Mouse (Mus musculus): ENCODE results near the gene Ifitm2.

Gene Ifitm2

DNA sequence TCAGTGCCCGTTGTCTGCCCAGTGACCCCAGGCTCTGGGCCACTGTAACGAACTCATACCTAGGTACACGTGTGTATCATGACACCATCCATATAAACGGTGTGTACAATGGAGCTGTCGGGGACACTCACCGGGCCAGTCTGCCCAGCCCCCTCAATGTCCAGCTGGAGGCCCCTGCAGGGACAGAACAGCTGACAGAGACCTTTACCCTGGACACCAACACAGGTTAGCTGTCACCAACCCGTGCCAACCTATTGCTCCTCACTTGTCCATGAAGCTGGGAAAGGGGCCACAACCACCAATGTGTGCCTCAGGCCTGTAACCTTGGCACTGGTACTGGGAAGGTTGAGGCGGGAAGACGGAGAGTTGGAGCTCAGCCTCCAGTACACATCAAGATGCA lies 13.4 kb downstream of the Ifitm2 start:
- DNase-seq, result no peak

DNA sequence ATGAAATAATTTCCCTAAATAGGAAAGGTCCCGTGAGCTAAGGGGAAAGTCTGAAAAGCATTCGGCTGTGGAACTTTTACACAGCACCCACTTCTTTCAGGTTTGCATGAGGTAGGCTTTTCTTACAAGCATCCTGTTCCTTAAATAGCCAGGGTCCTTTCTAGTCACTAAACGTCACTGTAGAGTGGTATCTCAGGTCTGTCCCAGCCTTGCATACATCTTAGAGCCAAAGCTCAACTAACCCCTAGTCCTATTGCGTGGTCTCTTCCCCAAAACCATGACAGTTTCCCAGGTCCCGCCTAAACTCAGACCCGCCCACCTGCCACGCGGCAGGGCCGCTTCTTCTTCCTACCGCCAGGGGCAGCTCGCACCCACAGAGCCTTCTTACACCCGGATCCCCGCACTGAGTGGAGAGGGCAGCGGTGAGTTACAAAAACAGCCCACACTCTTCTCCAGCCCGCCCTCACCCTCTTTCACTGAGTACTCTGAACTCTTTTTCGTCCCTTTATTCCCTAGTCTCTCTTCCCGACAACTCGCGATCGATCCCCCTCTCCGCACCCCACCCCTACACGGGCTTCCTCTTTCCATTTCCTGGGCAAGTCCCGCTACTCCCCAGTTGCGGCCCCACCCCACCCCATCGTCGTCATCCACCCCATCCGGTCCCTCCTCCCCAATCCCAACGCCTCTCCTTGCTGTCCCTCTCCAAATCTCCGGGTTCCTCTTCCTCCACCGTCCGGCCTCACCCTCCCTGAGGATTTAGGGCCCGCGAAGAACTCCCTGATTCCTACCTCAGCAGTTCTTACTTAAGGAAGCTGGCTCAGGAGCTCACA lies 14.3 kb downstream of the Ifitm2 start, which contains the start of gene Pgghg:
Gene Pgghg, plus strand, starts transcription at position 170 of the 830 bp plus-strand sequence.
- DNase-seq, result peak; percentile 67 to 78

DNA sequence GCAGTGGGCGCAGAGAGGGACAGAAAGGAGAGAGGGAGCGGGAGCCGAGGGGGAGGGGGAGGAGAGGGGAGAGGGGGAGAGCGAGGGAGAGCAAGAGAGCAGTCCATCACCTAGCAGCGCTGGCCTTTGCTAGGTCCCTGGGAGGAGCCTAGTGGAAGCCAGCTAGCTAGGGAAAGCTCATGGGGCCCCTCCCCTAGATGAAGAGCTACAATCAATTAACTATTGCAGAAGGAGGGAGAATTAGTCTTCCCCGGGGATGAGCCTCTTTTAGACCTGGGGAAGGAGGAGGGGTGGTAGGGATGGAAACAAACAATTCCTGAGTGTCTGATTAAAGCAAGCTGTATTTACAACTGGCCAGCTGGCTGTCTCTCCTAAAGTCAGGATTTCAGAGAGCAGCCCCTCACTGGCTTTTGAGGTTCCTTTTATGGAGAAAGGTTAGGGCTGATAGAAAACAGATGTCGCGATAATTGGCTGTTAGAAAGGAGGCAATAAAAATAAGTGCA lies 16.1 kb downstream of the Ifitm2 start:
- DNase-seq, result no peak

DNA sequence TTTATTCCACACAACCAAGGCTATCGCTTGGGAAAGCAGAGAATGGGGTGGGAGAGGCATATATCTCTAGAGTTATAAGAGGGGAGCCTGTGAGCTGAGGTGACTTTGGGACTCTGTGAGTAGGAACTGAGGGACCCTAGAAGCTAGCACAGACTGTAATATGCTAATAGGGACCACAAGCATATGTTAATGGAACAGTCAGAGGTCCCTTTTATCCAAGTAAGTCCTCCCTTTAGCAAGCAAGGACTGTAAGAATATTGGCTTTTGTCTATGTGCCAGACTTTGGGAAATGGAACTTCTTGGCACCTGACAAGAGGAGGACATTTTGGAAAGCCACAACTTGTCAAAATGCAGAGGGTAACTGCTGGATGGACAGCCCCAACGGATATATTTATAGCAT lies 16.9 kb downstream of the Ifitm2 start:
- DNase-seq, result no peak

DNA sequence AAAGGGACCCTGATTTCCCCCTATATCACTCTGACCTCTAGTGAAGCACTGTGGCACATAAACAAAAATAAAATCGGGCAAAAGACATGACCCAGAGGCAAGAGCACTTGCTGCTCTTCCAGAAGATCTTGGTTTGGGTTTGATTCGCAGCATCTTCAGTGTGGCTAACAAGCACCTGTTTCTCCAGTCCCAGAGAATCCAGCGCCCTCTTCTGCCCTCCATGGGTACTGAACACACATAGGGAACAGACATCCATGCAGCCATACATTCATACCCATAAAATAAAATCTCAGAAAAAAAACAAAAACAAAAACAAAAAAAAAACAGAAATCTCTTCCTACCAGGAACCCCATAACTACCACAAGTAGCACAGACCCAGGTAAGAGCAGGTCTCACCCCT lies 17.4 kb downstream of the Ifitm2 start:
- no peak for DNase-seq

DNA sequence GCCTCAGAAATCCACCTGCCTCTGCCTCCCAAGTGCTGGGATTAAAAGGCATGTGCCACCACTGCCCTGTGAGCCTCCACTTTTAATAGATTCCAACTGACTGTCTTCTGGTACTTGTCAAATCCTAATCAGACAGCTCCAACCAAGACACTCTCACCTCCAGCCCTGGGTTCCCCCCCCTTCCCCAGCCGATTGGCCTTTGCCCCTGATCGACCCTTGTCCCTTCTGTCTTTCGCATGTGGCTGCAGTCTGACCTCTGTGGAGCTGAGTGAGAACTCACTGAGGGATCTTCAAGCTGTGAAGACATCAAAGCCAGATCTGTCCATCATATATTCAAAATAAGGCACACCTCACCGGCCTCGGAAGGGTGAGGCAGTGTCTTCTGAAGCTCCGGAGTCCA lies 28.6 kb downstream of the Ifitm2 start:
- no peak for DNase-seq

DNA sequence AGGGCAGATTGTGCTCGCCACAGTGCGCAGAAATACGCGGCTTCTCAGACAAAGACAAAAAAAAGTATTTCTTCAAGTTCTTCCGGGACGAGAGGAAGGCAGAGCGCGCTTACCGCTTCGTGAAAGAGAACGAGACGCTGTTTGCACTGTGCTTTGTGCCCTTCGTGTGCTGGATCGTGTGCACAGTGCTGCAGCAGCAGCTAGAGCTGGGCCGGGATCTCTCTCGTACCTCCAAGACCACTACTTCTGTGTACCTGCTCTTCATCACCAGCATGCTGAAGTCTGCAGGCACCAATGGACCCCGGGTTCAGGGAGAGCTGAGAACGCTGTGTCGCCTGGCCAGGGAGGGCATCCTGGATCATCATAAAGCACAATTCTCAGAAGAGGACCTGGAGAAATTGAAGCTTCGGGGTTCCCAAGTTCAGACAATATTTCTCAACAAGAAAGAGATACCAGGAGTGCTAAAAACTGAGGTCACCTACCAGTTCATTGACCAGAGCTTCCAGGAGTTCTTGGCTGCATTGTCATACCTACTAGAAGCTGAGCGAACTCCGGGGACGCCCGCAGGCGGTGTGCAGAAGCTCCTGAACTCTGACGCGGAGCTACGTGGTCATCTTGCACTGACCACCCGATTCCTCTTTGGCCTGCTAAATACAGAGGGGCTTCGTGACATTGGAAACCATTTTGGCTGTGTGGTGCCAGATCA lies 32.6 kb downstream of the Ifitm2 start:
- no peak for DNase-seq

DNA sequence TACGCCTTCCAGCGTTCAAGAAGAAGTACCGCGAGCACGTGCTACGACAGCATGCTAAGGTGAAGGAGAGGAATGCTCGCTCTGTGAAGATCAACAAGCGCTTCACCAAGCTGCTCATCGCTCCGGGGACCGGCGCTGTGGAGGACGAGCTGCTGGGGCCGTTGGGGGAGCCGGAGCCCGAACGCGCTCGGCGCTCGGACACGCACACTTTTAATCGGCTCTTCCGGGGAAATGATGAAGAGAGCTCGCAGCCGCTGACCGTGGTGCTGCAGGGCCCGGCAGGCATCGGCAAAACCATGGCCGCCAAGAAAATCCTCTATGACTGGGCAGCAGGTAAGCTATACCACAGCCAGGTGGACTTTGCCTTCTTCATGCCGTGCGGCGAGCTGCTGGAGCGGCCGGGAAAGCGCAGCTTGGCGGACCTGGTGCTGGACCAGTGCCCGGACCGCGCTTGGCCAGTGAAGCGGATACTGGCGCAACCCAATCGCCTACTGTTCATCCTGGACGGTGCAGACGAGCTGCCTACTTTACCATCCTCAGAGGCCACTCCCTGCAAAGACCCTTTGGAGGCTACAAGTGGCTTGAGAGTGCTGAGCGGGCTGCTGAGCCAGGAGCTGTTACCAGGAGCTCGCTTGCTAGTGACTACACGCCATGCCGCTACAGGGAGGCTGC lies 33.3 kb downstream of the Ifitm2 start:
- peak; percentile 92 to 95 for DNase-seq

DNA sequence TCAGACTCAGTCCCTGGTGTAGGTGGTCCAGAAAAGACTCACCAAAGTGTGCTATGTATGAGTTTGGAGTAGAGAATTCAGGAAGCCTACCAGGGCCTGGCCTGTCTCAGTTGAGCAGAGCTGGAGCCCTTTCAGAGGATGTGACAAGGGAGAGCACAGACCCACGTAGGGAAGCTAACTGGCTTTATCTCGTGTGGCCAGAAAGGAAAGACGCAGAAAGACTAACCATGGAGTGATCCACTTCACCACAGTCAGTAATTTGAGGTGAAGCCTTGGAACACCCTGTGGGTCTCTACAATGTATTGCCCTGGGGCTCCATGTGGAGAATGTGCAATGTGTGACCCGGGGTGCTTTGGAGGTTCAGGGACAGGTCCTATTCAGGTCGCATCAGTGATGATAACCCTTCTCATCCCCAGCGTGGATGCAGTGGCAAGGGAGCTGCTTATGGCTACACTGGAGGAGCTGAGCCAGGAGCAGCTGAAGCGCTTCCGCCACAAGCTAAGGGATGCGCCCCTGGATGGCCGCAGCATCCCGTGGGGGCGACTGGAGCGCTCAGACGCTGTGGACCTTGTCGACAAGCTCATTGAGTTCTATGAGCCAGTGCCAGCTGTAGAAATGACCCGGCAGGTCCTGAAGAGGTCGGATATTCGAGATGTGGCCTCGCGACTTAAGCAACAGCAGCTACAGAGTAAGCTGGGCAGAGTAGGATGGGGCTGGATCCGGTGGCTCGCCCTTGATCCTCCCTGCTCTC lies 34.4 kb downstream of the Ifitm2 start:
- no peak for DNase-seq

DNA sequence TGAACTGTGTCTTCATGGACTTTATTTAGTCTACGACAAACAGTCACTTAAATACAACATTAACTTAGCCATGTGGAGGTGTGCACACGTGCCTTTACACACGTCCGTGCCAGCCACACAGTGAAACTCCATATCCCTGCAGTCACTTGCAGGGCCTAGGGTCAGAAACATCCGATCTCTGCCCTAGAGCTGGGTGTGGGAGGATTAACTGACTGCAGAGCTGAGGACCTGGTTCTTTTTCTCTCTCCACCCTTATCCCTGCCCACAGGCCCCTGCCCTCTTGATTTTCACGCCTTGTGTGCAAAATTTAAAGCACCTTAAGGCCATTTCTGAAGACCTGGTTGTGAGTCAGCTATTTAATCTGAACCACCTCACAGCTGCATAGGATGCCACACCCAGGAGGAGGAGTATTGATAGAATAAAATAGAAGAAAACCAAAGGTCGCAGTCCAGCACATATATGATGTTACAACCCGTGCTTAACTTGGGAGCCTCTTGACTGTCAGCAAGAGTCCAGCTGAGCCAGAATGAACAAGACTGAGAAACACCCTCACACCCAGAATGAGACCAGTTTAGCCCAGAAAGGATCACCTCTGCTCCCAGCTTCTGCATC lies 35.3 kb downstream of the Ifitm2 start, which contains the start of gene Nlrp6:
Gene Nlrp6, plus strand, starts transcription at position 485 of the 612 bp plus-strand sequence.
- no peak for DNase-seq

DNA sequence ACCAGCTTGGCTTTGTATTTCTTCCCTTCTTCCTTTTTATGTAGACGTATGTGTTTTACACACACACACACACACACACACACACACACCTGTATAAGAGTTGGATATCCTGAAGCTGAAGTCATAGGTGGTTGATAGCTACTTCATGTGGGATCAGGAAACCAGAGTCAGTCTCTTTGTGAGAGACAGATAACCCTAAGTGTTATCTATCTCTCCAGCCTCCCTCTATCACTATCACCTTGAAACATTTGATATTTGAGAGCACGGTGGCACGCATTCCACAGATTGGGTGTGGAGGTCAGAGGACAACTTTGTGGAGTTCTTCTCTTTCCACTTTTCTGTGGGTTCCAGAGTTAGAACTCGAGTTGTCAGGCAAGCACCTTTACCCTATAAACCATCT lies 35.9 kb downstream of the Ifitm2 start:
- no peak for DNase-seq

DNA sequence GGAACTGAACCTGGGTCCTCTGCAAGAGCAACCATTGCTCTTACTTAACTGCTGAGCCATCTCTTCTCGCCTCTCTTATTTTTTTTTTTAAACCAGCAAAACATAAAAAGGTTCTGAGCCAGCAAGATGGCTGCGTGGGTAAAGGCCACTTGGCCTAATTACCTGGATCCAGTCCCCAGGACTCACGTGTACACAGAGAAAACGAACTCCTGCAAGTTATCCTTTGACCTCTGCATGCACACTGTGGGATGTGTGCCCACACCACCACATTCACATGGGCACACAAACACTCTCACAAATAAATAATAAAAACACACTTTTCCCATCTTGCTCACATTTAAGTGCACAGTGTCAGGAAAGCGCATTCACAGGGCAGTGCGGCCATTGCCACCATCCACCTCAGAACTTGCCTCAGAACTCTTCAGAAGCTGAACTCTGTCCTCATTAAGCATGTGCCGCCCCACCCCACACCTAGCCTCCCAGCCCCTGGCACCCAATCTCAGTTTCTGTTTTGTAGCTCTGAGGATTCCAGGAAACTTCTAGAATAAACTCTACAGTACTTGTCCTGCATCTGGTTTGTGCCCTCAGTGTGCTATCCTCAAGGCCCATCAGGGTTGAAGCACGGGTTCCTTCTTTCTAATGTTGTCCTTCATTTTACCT lies 41.6 kb downstream of the Ifitm2 start:
- no peak for DNase-seq

DNA sequence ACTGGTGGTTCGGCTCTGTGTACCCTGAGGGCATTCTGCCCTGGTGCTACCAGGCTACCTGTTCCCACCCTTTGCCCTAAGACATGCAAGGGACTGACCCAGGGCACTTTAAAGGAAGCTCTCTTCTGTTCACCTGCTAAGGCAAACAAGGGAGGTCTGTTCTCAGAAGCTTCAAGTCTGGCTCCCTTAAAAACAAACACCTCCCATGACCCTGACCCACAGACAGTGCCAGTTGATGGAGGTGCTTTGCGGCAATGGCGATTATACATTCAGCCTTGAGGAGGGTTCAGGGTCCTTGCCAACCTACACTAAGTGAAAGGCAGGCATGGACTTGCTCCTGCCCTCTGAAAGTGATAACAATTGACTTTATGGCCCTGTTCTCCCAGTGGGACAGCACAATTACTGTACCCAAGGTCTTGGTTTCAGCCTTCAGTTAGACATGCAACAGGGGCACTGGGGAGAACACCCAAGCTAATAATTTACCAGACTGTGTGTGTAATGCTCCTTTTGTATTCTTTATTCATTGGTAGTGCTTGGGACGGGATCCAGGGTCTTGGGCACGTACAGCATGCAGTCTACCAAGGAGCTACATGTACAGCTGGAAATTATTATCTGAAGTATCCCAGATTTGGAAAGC lies 42.8 kb downstream of the Ifitm2 start:
- DNase-seq, result no peak

DNA sequence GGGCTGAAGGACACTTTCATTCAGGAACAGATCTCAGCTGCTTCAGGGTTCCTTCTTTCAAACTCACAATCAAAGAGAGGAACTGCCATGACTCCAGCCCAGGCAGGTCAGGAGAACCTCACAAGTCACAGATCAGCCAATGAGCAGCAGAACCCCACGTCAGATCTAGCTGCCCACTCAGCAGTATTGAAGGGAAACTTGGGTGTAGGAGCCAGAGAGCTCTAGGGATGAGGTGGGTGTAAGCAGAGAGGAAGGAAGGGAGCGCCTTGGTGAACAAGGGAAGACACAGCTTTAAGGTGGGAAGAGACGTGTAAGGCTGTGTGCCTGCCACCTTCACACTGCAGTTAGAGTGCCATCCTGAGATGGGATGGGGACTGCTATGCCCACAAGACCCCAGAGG lies 43.5 kb downstream of the Ifitm2 start:
- no peak for DNase-seq

DNA sequence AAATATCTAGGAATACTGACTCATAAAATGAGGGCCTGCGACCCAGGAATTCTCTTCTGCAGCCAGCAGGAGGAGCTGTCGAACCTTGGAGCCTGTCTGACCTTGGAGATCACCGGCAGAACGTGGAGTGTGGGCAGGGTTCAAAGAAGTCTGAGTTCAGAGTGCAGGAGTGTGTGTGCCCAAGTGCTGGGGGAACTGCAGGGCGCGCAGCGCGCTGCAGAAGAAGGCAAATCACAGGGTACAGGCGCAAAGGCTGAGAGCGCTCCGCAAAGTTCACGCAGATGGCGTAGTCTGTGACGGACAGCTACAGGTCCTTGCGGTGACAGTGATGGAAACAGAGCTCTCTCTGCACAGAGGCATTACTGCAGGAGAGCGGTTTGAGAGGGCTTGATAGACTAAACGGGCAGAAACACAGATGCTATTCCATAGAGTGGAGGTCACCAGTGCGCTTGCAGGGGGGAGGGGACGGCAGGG lies 47.1 kb downstream of the Ifitm2 start:
- DNase-seq, result peak; percentile 83 to 85

DNA sequence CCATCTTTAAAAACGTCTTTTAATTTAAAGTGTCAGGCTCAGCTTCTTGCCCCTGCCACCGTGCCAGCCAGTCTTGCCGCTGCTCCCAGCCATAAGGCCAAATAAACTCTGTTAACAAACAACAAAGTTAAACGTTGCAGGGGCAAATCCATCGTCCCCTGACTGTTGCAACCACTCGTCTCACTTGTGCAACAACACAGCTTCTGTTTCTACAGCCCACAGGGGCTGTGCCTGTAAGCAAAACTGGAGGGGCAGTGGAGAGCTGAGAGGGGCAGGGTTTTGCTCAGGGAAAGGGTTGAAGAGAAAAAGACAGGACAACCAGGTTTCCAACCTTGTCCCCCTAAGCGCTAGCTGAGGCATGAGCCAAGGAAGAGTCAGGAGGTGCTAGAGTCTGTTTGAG lies 47.6 kb downstream of the Ifitm2 start:
- no peak for DNase-seq

DNA sequence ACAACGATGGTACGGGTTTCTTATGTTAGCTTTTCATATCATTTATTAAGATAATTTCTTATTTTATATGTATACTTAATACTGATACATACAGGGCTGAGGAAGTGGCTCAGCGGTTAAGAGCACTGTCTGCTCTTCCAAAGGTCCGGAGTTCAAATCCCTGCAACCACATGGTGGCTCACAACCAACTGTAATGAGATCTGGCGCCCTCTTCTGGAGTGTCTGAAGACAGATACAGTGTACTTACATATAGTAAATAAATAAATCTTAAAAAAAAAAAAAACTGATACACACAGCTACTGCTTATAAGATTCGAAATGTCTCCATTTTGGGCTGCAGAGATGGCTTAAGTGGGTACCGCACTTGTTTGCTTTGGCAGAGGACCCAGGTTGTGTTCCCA lies 48.1 kb downstream of the Ifitm2 start:
- DNase-seq, result no peak

DNA sequence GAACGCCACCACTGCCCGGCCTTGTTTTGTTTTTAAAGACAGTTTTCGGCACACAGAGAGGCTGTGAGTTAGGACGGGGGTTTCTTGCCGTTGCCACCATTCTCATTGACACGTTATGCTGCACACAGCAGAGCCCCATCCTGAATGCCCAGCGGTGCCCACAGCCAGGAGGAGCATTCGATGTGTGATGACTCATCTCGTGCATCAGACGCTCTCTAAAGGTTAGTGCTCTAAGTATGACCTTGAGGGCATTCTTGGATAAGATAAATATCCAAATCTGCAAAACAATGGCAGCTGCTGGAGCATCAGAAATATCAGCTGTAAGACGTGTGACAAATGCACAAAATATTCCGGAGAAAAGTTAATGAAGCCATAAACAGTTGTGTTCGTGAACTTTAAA lies 48.7 kb downstream of the Ifitm2 start:
- DNase-seq, result no peak

DNA sequence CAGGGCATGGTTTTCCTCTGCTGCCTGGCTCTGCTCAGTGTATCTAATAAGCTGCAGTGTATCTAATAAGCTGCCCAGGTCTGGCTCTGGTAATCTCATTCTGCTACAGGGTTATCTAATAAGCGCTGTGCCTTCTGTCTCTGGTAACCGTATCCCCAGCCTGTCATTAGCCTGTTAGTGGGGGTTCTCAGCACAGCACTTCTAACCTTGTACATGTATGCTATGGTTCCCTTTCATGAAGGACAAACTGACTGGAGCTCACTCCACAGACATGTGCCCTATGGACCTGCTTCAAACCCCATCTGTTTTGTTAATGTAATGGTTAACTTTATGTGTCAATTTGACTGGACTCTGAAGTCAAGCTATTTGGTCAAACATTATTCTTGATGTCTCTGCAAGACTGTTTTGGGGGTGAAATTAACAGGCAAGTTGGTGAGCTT lies 50.1 kb downstream of the Ifitm2 start:
- DNase-seq, result no peak
